Mouse (Mus musculus): Measurements from ENCODE around the gene Atp2b1. TPM values are rescaled to one million over a fixed set of nuclear protein-coding genes. Genes with fewer than 3 reads are reported as not detected.
"Not testable (repeated sequence)": the region's sequence is repeated elsewhere in the genome, so short reads cannot be mapped to it uniquely, and the experiment has no call there.

Gene Atp2b1
- polyA plus RNA-seq, 1 experiment = 18.2 TPM

- no peak for TF ChIP-seq CEBPB (IDR thresholded peaks at IDR 0.05; ENCODE audit: low read depth)
- no peak for TF ChIP-seq MYOG (IDR thresholded peaks at IDR 0.05; ENCODE audit: control insufficient read depth, extremely low read depth, insufficient read length)
- no peak for TF ChIP-seq CTCF (IDR thresholded peaks at IDR 0.05; ENCODE audit: control insufficient read depth, insufficient read depth, insufficient read length)
- TF ChIP-seq MYOD1 (IDR thresholded peaks at IDR 0.05; ENCODE audit: control insufficient read depth, insufficient read length, low read depth) = no peak
- no peak for TF ChIP-seq MAX (IDR thresholded peaks at IDR 0.05)
- no peak for TF ChIP-seq FOSL1 (IDR thresholded peaks at IDR 0.05; ENCODE audit: insufficient read depth, low read length, poor library complexity, severe bottlenecking)
- TF ChIP-seq USF1 (IDR thresholded peaks at IDR 0.05; ENCODE audit: low read depth) = no peak
- Histone ChIP-seq H3K27me3 (ENCODE audit: control insufficient read depth, insufficient read depth, insufficient read length) (no peaks in the 10 kb centered on the region), H3ac (ENCODE audit: control insufficient read depth, insufficient read length, low read depth) (no peak overlapping the region), H3K36me3 (ENCODE audit: control insufficient read depth, insufficient read depth) (peaks cover 86% of the 10 kb centered on the region), H3K79me2 (ENCODE audit: control insufficient read depth, insufficient read depth) (no peaks in the 10 kb centered on the region), H3K79me3 (ENCODE audit: low read depth) (no peaks in the 10 kb centered on the region), H3K4me3 (ENCODE audit: insufficient read depth, poor library complexity, severe bottlenecking) (no peak overlapping the region)
These were observed 77.8 kb downstream of the Atp2b1 start for GRCm38 (mm10) chr10:98991964-98992363.

GRCm38 (mm10) chr10:98993186-98993585, 79.0 kb downstream of the Atp2b1 start:
- Histone ChIP-seq H3K79me3 (ENCODE audit: low read depth) (no peaks in the 10 kb centered on the region), H3ac (ENCODE audit: control insufficient read depth, insufficient read length, low read depth) (no peak overlapping the region), H3K27me3 (ENCODE audit: control insufficient read depth, insufficient read depth, insufficient read length) (no peaks in the 10 kb centered on the region), H3K79me2 (ENCODE audit: control insufficient read depth, insufficient read depth) (no peaks in the 10 kb centered on the region), H3K36me3 (ENCODE audit: control insufficient read depth, insufficient read depth) (peaks cover 85% of the 10 kb centered on the region), H3K4me3 (ENCODE audit: insufficient read depth, poor library complexity, severe bottlenecking) (no peak overlapping the region)
- TF ChIP-seq FOSL1 (IDR thresholded peaks at IDR 0.05; ENCODE audit: insufficient read depth, low read length, poor library complexity, severe bottlenecking) = no peak
- no peak for TF ChIP-seq CEBPB (IDR thresholded peaks at IDR 0.05; ENCODE audit: low read depth)
- TF ChIP-seq MYOD1 (IDR thresholded peaks at IDR 0.05; ENCODE audit: control insufficient read depth, insufficient read length, low read depth) = no peak
- TF ChIP-seq MAX (IDR thresholded peaks at IDR 0.05) = no peak
- no peak for TF ChIP-seq CTCF (IDR thresholded peaks at IDR 0.05; ENCODE audit: control insufficient read depth, insufficient read depth, insufficient read length)
- no peak for TF ChIP-seq USF1 (IDR thresholded peaks at IDR 0.05; ENCODE audit: low read depth)
- no peak for TF ChIP-seq MYOG (IDR thresholded peaks at IDR 0.05; ENCODE audit: control insufficient read depth, extremely low read depth, insufficient read length)

- H3K79me3 ChIP-seq (ENCODE audit: low read depth); H3K79me2 ChIP-seq (ENCODE audit: control insufficient read depth, insufficient read depth); H3K27me3 ChIP-seq (ENCODE audit: control insufficient read depth, insufficient read depth, insufficient read length); H3K4me3 ChIP-seq (ENCODE audit: insufficient read depth, poor library complexity, severe bottlenecking); H3ac ChIP-seq (ENCODE audit: control insufficient read depth, insufficient read length, low read depth): not testable (repeated sequence)
- H3K36me3 ChIP-seq (ENCODE audit: control insufficient read depth, insufficient read depth) = peaks cover 81% of the 10 kb centered on the region
These were observed 81.0 kb downstream of the Atp2b1 start for GRCm38 (mm10) chr10:98995016-98995747.

- no peaks in the 10 kb centered on the region for H3K79me2 ChIP-seq (ENCODE audit: control insufficient read depth, insufficient read depth)
- H3K27me3 ChIP-seq (ENCODE audit: control insufficient read depth, insufficient read depth, insufficient read length) = no peaks in the 10 kb centered on the region
- H3K79me3 ChIP-seq (ENCODE audit: low read depth) = no peaks in the 10 kb centered on the region
- H3ac ChIP-seq (ENCODE audit: control insufficient read depth, insufficient read length, low read depth) = no peak overlapping the region
- H3K36me3 ChIP-seq (ENCODE audit: control insufficient read depth, insufficient read depth) = peaks cover 74% of the 10 kb centered on the region
- H3K4me3 ChIP-seq (ENCODE audit: insufficient read depth, poor library complexity, severe bottlenecking) = no peak overlapping the region
- no peak for TF ChIP-seq MYOG (IDR thresholded peaks at IDR 0.05; ENCODE audit: control insufficient read depth, extremely low read depth, insufficient read length)
These were observed 90.7 kb downstream of the Atp2b1 start for GRCm38 (mm10) chr10:99004866-99005265.

- Histone ChIP-seq H3K36me3 (ENCODE audit: control insufficient read depth, insufficient read depth) (peaks cover 78% of the 10 kb centered on the region), H3K79me3 (ENCODE audit: low read depth) (no peaks in the 10 kb centered on the region)
- TF ChIP-seq CEBPB (IDR thresholded peaks at IDR 0.05; ENCODE audit: low read depth) (no peak), MYOD1 (IDR thresholded peaks at IDR 0.05; ENCODE audit: control insufficient read depth, insufficient read length, low read depth) (no peak), USF1 (IDR thresholded peaks at IDR 0.05; ENCODE audit: low read depth) (no peak), MAX (IDR thresholded peaks at IDR 0.05) (no peak), FOSL1 (IDR thresholded peaks at IDR 0.05; ENCODE audit: insufficient read depth, low read length, poor library complexity, severe bottlenecking) (no peak), MYOG (IDR thresholded peaks at IDR 0.05; ENCODE audit: control insufficient read depth, extremely low read depth, insufficient read length) (no peak), CTCF (IDR thresholded peaks at IDR 0.05; ENCODE audit: control insufficient read depth, insufficient read depth, insufficient read length) (no peak)
These were observed 96.9 kb downstream of the Atp2b1 start for GRCm38 (mm10) chr10:99011084-99011483.

GRCm38 (mm10) chr10:99012086-99012485, 97.9 kb downstream of the Atp2b1 start:
- no peak overlapping the region for H3K4me3 ChIP-seq (ENCODE audit: insufficient read depth, poor library complexity, severe bottlenecking)
- no peak overlapping the region for H3ac ChIP-seq (ENCODE audit: control insufficient read depth, insufficient read length, low read depth)
- TF ChIP-seq FOSL1 (IDR thresholded peaks at IDR 0.05; ENCODE audit: insufficient read depth, low read length, poor library complexity, severe bottlenecking) = no peak
- TF ChIP-seq MYOD1 (IDR thresholded peaks at IDR 0.05; ENCODE audit: control insufficient read depth, insufficient read length, low read depth) = no peak
- TF ChIP-seq USF1 (IDR thresholded peaks at IDR 0.05; ENCODE audit: low read depth) = no peak
- TF ChIP-seq MAX (IDR thresholded peaks at IDR 0.05) = no peak
- TF ChIP-seq CEBPB (IDR thresholded peaks at IDR 0.05; ENCODE audit: low read depth) = no peak
- TF ChIP-seq CTCF (IDR thresholded peaks at IDR 0.05; ENCODE audit: control insufficient read depth, insufficient read depth, insufficient read length) = no peak
- H3K79me3 ChIP-seq (ENCODE audit: low read depth) = no peaks in the 10 kb centered on the region
- H3K36me3 ChIP-seq (ENCODE audit: control insufficient read depth, insufficient read depth) = peaks cover 82% of the 10 kb centered on the region
- H3K79me2 ChIP-seq (ENCODE audit: control insufficient read depth, insufficient read depth) = no peaks in the 10 kb centered on the region
- H3K27me3 ChIP-seq (ENCODE audit: control insufficient read depth, insufficient read depth, insufficient read length) = no peaks in the 10 kb centered on the region

More at GRCm38 (mm10) chr10:99011084-99011483, 96.9 kb downstream of the Atp2b1 start:
- H3K27me3 ChIP-seq (ENCODE audit: control insufficient read depth, insufficient read depth, insufficient read length) = no peaks in the 10 kb centered on the region
- no peak overlapping the region for H3K4me3 ChIP-seq (ENCODE audit: insufficient read depth, poor library complexity, severe bottlenecking)
- no peaks in the 10 kb centered on the region for H3K79me2 ChIP-seq (ENCODE audit: control insufficient read depth, insufficient read depth)
- no peak overlapping the region for H3ac ChIP-seq (ENCODE audit: control insufficient read depth, insufficient read length, low read depth)
